Mouse (Mus musculus) CH12.LX (cell line): ENCODE data around the gene Rpn1.

ENCODE experiments used
- CTCF ChIP-seq, 2 experiments: IDR thresholded peaks in 1 of 2; conservative IDR thresholded peaks in 1 of 2; 2 replicates each; pipeline ENCODE4 v1.5.1; 2011 to 2012; ENCODE audit warnings: low read depth in 2 of 2, low read length in 2 of 2, improper control_type of control experiment in 1 of 2, inconsistent platforms in 1 of 2, mild to moderate bottlenecking in 1 of 2, moderate library complexity in 1 of 2
- JUND ChIP-seq: conservative IDR thresholded peaks from 2 replicates; pipeline ENCODE4 v1.6.1; 2011; ENCODE audit warnings: low read depth, low read length, improper control_type of control experiment
- MAX ChIP-seq: IDR thresholded peaks from 2 replicates; pipeline ENCODE4 v1.6.1; 2011; ENCODE audit warnings: low read length, improper control_type of control experiment
- MYC ChIP-seq: IDR thresholded peaks from 2 replicates; pipeline ENCODE4 v1.6.1; 2011; ENCODE audit warnings: low read depth, mild to moderate bottlenecking, improper control_type of control experiment, low read length
- POLR2A ChIP-seq: IDR thresholded peaks from 2 replicates; pipeline ENCODE4 v1.6.1; 2011; ENCODE audit warnings: low read depth, mild to moderate bottlenecking, improper control_type of control experiment, low read length
- ZMIZ1 ChIP-seq: IDR thresholded peaks from 2 replicates; pipeline ENCODE4 v1.6.1; 2012; ENCODE audit warnings: low read depth, mild to moderate bottlenecking, inconsistent platforms, low read length, improper control_type of control experiment

DNA sequence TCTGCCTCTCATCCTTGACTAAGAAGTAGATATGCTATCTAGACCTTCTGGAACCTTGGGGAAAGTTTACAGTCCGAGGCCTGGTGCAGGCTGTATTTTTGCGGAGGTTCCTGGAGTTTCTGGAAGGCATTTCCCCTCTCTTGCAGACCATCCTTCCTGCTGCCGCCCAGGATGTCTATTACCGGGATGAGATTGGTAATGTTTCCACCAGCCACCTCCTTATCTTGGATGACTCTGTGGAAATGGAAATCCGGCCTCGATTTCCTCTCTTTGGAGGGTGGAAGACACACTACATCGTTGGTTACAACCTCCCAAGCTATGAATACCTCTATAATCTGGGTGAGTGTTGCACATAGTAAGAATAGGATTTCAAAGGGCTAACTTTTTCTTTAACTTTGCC, 11.1 kb downstream of the Rpn1 start:
- TF ChIP-seq MYC (no peak), ZMIZ1 (no peak), POLR2A (no peak), MAX (no peak), JUND (no peak), CTCF (conservative IDR thresholded peaks at IDR 0.05 in 1 of 2, IDR thresholded peaks at IDR 0.05 in 1 of 2; ENCODE audit: low read depth in 2 of 2, low read length in 2 of 2) (no peak)
